Mouse (Mus musculus): Measurements from ENCODE around the gene Lrrfip1. TPM values are rescaled to one million over a fixed set of nuclear protein-coding genes. Genes with fewer than 3 reads are reported as not detected.

Gene Lrrfip1
- polyA plus RNA-seq, 1 experiment from 2014 or later, result 50.8 TPM

DNA sequence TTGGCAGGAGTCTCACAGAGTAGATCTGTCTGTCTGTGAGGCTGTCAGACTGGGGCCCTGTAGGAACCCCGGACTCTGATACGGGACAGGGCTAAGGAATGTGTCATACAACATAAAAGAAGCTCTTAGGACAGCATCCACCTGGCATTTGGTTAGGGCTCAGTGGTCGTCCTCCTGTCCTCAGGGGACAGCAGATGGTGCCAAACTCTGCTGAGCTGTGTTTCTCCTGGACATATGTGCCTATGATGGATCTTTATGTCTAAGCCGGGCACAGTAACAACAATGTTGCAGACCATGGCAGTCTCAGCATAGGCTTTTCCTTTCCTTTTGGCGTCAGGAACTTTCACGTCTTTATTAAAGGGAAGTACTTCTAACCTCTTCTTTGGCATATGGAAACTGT is 69.2 kb downstream of the Lrrfip1 start:
- no peak overlapping the region for H3K4me2 ChIP-seq (replicated peaks; ENCODE audit: low read depth, low read length)
- ATAC-seq (ENCODE audit: low FRiP score, low TSS enrichment), result no peak
- no peak overlapping the region for H3K4me3 ChIP-seq (ENCODE audit: low read length)
- 45% methylated on average over 6 of the region's 6 CpGs for WGBS
- H3K27me3 ChIP-seq (ENCODE audit: insufficient read depth, low read length), result no peaks in the 10 kb centered on the region
- H3K9ac ChIP-seq (replicated peaks; ENCODE audit: low read length), result no peak overlapping the region
- no peaks in the 10 kb centered on the region for H3K36me3 ChIP-seq (ENCODE audit: insufficient read depth, low read length)
- no peak overlapping the region for H3K27ac ChIP-seq (ENCODE audit: low read length)
- H3K4me1 ChIP-seq (ENCODE audit: insufficient read depth, low read length), result peaks cover 15% of the 10 kb centered on the region
- H3K9me3 ChIP-seq (ENCODE audit: low read length), result no peaks in the 10 kb centered on the region

DNA sequence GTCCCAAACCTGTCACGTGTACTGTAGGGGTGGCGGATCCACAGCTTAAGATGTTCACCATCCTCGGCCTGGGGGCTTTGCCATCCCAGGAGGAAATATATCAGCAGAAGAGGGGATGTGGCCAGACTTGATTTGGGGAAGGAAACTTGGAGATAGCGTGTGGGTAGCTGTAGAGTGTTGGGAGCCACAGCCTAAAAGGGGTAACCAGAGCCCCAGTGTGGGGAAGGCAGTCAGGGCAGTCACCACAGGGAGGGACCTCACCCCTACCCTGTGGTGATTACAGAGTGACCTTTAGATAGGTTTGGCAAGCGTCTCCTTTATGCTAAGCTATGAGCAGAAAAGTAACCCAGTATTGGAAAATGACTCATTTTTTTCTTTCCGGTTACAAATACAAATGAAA is 71.0 kb downstream of the Lrrfip1 start:
- WGBS, result 81% methylated on average over 6 of the region's 6 CpGs
- no peaks in the 10 kb centered on the region for H3K36me3 ChIP-seq (ENCODE audit: insufficient read depth, low read length)
- no peak overlapping the region for H3K4me2 ChIP-seq (replicated peaks; ENCODE audit: low read depth, low read length)

GRCm38 (mm10) chr1:91070547-91070946 is 72.0 kb downstream of the Lrrfip1 start:
- H3K27me3 ChIP-seq (ENCODE audit: insufficient read depth, low read length), result no peaks in the 10 kb centered on the region
- H3K4me2 ChIP-seq (replicated peaks; ENCODE audit: low read depth, low read length), result no peak overlapping the region
- 0 out of 2 replicates have a peak, but pooled peaks cover 6% of the 10 kb centered on the region for H3K4me1 ChIP-seq (ENCODE audit: insufficient read depth, low read length)
- H3K36me3 ChIP-seq (ENCODE audit: insufficient read depth, low read length), result no peaks in the 10 kb centered on the region
- no peak overlapping the region for H3K9ac ChIP-seq (replicated peaks; ENCODE audit: low read length)
- no peak overlapping the region for H3K27ac ChIP-seq (ENCODE audit: low read length)
- WGBS, result 88% methylated on average over 8 of the region's 8 CpGs
- ATAC-seq (ENCODE audit: low FRiP score, low TSS enrichment), result no peak
- H3K4me3 ChIP-seq (ENCODE audit: low read length), result no peak overlapping the region
- H3K9me3 ChIP-seq (ENCODE audit: low read length), result no peaks in the 10 kb centered on the region

More for the DNA sequence above, 71.0 kb downstream of the Lrrfip1 start:
- H3K27ac ChIP-seq (ENCODE audit: low read length), result no peak overlapping the region
- no peak for ATAC-seq (ENCODE audit: low FRiP score, low TSS enrichment)
- H3K9me3 ChIP-seq (ENCODE audit: low read length), result no peaks in the 10 kb centered on the region
- H3K27me3 ChIP-seq (ENCODE audit: insufficient read depth, low read length), result no peaks in the 10 kb centered on the region
- no peak overlapping the region for H3K4me3 ChIP-seq (ENCODE audit: low read length)
- no peak overlapping the region for H3K9ac ChIP-seq (replicated peaks; ENCODE audit: low read length)
- H3K4me1 ChIP-seq (ENCODE audit: insufficient read depth, low read length), result peaks cover 11% of the 10 kb centered on the region; the same call in 1 of the 2 replicates

GRCm38 (mm10) chr1:91071671-91072290 is 73.2 kb downstream of the Lrrfip1 start:
- Histone ChIP-seq H3K4me2 (replicated peaks; ENCODE audit: low read depth, low read length) (no peak overlapping the region), H3K27ac (ENCODE audit: low read length) (no peak overlapping the region), H3K27me3 (ENCODE audit: insufficient read depth, low read length) (no peaks in the 10 kb centered on the region), H3K9ac (replicated peaks; ENCODE audit: low read length) (no peak overlapping the region), H3K9me3 (ENCODE audit: low read length) (no peaks in the 10 kb centered on the region), H3K4me1 (ENCODE audit: insufficient read depth, low read length) (peaks cover 11% of the 10 kb centered on the region), H3K4me3 (ENCODE audit: low read length) (no peak overlapping the region), H3K36me3 (ENCODE audit: insufficient read depth, low read length) (no peaks in the 10 kb centered on the region)
- no peak for ATAC-seq (ENCODE audit: low FRiP score, low TSS enrichment)
- WGBS, result 81% methylated on average over 10 of the region's 10 CpGs

DNA sequence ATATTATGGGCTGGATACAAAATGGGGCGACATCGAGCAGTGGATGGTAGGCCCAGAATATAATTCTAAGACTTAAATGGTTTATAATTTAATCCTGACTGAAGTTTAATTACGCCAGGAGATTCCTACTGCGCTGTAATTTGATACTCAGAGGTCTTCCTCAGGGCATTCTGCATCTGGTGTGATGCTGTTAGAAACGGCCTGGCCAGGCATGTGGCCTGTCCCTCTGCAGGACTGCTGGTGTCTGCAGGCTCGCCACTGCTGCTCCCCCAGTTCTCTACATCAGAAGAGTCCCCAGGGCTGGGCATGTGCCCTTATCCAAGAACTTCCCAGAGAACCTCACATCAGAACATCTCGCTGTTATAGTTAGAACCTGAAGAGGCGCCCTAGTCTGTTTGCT is 78.4 kb downstream of the Lrrfip1 start:
- H3K27ac ChIP-seq (ENCODE audit: low read length), result peak overlapping the region; percentile 15; the same call in 1 of the 2 replicates
- peaks cover 26% of the 10 kb centered on the region for H3K4me1 ChIP-seq (ENCODE audit: insufficient read depth, low read length)
- WGBS, result 41% methylated on average over 8 of the region's 8 CpGs
- H3K27me3 ChIP-seq (ENCODE audit: insufficient read depth, low read length), result no peaks in the 10 kb centered on the region
- H3K36me3 ChIP-seq (ENCODE audit: insufficient read depth, low read length), result no peaks in the 10 kb centered on the region
- no peak overlapping the region for H3K4me3 ChIP-seq (ENCODE audit: low read length)
- H3K4me2 ChIP-seq (replicated peaks; ENCODE audit: low read depth, low read length), result no peak overlapping the region
- no peaks in the 10 kb centered on the region for H3K9me3 ChIP-seq (ENCODE audit: low read length)
- ATAC-seq (ENCODE audit: low FRiP score, low TSS enrichment), result peak; percentile 64; the same call in 1 of the 2 replicates
- no peak overlapping the region for H3K9ac ChIP-seq (replicated peaks; ENCODE audit: low read length)

DNA sequence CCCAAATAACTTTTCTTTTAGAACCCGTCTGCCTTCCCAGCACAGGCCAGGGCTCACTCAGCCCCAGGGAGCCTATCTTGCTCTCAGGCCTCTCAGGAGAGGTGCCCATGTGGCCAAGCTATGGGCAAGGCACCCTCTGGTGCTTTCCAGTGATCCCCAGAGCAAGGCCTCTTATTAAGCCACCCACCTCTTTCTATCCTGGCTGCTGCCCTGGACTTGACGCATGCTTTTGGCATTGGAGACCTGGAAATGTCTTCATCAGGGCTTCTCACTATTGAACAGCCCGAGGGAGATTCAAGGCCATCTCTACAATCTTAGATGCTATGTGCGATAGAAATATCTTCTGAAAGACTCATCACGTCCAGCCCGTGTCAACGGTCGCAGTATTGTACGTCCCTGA is 78.9 kb downstream of the Lrrfip1 start:
- Histone ChIP-seq H3K4me3 (ENCODE audit: low read length) (no peak overlapping the region), H3K36me3 (ENCODE audit: insufficient read depth, low read length) (no peaks in the 10 kb centered on the region), H3K9ac (replicated peaks; ENCODE audit: low read length) (no peak overlapping the region), H3K4me2 (replicated peaks; ENCODE audit: low read depth, low read length) (no peak overlapping the region), H3K4me1 (ENCODE audit: insufficient read depth, low read length) (peaks cover 26% of the 10 kb centered on the region), H3K9me3 (ENCODE audit: low read length) (no peaks in the 10 kb centered on the region), H3K27me3 (ENCODE audit: insufficient read depth, low read length) (no peaks in the 10 kb centered on the region), H3K27ac (ENCODE audit: low read length) (peak overlapping the region; percentile 15; the same call in 1 of the 2 replicates)
- no peak for ATAC-seq (ENCODE audit: low FRiP score, low TSS enrichment)
- 85% methylated on average over 9 of the region's 9 CpGs for WGBS

DNA sequence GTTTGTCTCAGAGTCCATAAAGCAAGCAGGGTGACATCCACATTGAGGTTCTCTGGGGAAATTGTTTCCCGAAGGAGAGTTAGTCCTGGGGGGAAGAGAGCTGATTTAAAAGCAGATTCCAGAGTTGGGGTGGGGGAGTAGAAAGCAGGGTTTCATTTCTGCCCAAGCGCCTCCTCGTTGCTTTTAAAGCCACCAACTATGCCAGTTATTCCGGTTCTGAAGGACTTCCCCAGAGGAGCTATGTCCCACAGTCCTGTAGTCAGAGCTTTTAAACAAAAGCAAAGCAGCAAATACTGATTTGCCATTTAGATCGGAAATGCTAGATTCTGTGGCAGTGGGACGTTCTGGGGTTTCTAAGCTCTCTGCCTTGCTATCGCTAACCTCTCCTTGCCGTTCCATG is 79.4 kb downstream of the Lrrfip1 start:
- Histone ChIP-seq H3K27me3 (ENCODE audit: insufficient read depth, low read length) (no peaks in the 10 kb centered on the region), H3K4me3 (ENCODE audit: low read length) (no peak overlapping the region), H3K9ac (replicated peaks; ENCODE audit: low read length) (no peak overlapping the region), H3K4me1 (ENCODE audit: insufficient read depth, low read length) (peaks cover 26% of the 10 kb centered on the region), H3K36me3 (ENCODE audit: insufficient read depth, low read length) (no peaks in the 10 kb centered on the region), H3K27ac (ENCODE audit: low read length) (0 out of 2 replicates have a peak overlapping the region, but pooled peaks have one; percentile 15), H3K9me3 (ENCODE audit: low read length) (no peaks in the 10 kb centered on the region), H3K4me2 (replicated peaks; ENCODE audit: low read depth, low read length) (no peak overlapping the region)
- ATAC-seq (ENCODE audit: low FRiP score, low TSS enrichment), result no peak
- WGBS, result 60% methylated on average over 8 of the region's 8 CpGs

DNA sequence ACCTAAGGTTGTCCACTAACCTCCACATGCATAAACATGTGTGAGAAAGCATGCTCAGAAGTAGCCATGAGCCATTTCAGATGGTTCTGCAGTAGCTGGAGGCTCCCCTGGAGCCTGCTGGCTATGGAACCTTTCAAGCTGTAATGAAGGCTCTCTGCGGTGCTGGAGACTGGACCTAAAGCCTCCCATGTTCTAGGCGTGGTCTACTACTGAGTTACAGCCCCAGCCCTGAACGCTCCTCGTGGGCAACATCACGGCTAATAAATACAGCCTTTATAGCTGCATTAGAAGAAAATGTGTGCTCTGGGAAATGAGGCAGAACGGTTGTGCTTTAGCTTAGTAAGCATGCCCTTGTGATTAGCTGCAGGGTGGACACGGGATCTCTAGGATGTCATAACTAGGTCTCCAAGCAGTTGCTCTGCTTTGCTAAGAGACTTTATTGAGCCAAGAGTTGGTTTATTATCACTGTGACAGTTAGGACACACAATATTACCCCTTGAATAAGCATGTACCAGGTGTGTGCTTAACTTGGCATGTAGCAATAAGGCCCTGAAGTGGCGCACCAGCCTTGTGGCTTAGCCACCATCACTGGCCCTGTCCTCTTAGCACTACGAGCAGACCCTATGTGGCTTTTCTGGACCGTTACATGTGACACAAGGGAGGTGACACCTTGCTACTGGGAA is 81.3 kb downstream of the Lrrfip1 start:
- Histone ChIP-seq H3K4me3 (ENCODE audit: low read length) (no peak overlapping the region), H3K4me2 (replicated peaks; ENCODE audit: low read depth, low read length) (no peak overlapping the region), H3K4me1 (ENCODE audit: insufficient read depth, low read length) (peaks cover 37% of the 10 kb centered on the region), H3K9me3 (ENCODE audit: low read length) (no peaks in the 10 kb centered on the region), H3K9ac (replicated peaks; ENCODE audit: low read length) (no peak overlapping the region), H3K27me3 (ENCODE audit: insufficient read depth, low read length) (no peaks in the 10 kb centered on the region), H3K36me3 (ENCODE audit: insufficient read depth, low read length) (no peaks in the 10 kb centered on the region), H3K27ac (ENCODE audit: low read length) (peak overlapping the region; percentile 4; the same call in 1 of the 2 replicates)
- WGBS, result 50% methylated on average over 10 of the region's 10 CpGs
- ATAC-seq (ENCODE audit: low FRiP score, low TSS enrichment), result no peak

DNA sequence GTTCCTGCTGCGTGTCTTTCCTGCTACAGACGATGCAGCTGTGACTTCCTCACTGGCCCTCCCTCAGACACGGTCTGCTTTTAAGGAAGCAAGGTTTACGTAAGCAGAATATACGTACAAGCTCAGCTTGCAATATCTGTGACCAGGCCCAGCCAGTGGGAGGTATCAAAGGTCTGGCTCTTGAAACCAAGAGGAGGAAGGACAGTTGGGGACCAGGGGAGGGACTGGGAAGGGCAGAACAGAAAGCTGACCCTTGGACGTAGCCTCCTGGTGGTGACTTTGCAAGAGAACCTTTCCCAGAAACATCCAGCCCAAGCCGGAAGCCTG is 81.8 kb downstream of the Lrrfip1 start:
- 51% methylated on average over 7 of the region's 7 CpGs for WGBS
- H3K4me2 ChIP-seq (replicated peaks; ENCODE audit: low read depth, low read length), result no peak overlapping the region
- H3K36me3 ChIP-seq (ENCODE audit: insufficient read depth, low read length), result no peaks in the 10 kb centered on the region
- H3K27ac ChIP-seq (ENCODE audit: low read length), result no peak overlapping the region
- H3K27me3 ChIP-seq (ENCODE audit: insufficient read depth, low read length), result no peaks in the 10 kb centered on the region
- peak; percentile 46; the same call in 1 of the 2 replicates for ATAC-seq (ENCODE audit: low FRiP score, low TSS enrichment)
- peaks cover 42% of the 10 kb centered on the region for H3K4me1 ChIP-seq (ENCODE audit: insufficient read depth, low read length)
- H3K9ac ChIP-seq (replicated peaks; ENCODE audit: low read length), result no peak overlapping the region
- no peak overlapping the region for H3K4me3 ChIP-seq (ENCODE audit: low read length)
- H3K9me3 ChIP-seq (ENCODE audit: low read length), result no peaks in the 10 kb centered on the region

GRCm38 (mm10) chr1:91084374-91084773 is 85.8 kb downstream of the Lrrfip1 start:
- no peak overlapping the region for H3K9ac ChIP-seq (replicated peaks; ENCODE audit: low read length)
- H3K27ac ChIP-seq (ENCODE audit: low read length), result no peak overlapping the region
- no peaks in the 10 kb centered on the region for H3K9me3 ChIP-seq (ENCODE audit: low read length)
- 45% methylated on average over 8 of the region's 8 CpGs for WGBS
- ATAC-seq (ENCODE audit: low FRiP score, low TSS enrichment), result no peak
- H3K4me1 ChIP-seq (ENCODE audit: insufficient read depth, low read length), result peaks cover 46% of the 10 kb centered on the region
- H3K27me3 ChIP-seq (ENCODE audit: insufficient read depth, low read length), result no peaks in the 10 kb centered on the region
- H3K4me3 ChIP-seq (ENCODE audit: low read length), result no peak overlapping the region
- H3K4me2 ChIP-seq (replicated peaks; ENCODE audit: low read depth, low read length), result no peak overlapping the region
- no peaks in the 10 kb centered on the region for H3K36me3 ChIP-seq (ENCODE audit: insufficient read depth, low read length)

Measured in kidney, embryonic 16.5 days (tissue).